Mouse (Mus musculus): ENCODE results near the gene Tpt1. TPM values are rescaled to one million over a fixed set of nuclear protein-coding genes. Genes with fewer than 3 reads are reported as not detected.

Tpt1 gene
- polyA plus RNA-seq, 1 experiment from 2014 or later, result 1,141 TPM

DNA sequence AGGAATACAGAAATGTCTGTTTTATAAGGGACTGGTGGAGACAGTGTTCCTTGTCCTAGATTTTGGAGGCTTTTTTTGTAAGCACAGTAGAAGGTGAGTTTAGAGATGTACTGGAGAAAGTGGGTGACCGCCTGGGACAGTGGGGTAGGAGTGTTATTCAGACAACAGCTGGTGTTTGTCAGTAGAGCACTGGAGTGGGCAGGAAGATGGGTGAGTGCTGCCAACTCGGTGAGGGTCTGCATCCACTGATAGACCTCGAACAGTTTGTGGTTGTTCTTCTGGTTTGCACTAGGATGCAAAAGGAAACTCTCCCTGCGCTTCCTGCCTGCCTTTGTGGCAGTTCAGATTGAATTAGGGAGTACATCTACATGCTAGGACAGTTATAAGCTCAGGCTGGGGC lies 2.8 kb downstream of the Tpt1 start:
- Histone ChIP-seq H3K4me3 (ENCODE audit: low read depth, low read length) (no peak overlapping the region), H3K36me3 (replicated peaks; ENCODE audit: control insufficient read depth, insufficient read depth, low read depth, low read length) (peaks cover 20% of the 10 kb centered on the region), H3K4me2 (ENCODE audit: low read depth, low read length) (no peak overlapping the region)

DNA sequence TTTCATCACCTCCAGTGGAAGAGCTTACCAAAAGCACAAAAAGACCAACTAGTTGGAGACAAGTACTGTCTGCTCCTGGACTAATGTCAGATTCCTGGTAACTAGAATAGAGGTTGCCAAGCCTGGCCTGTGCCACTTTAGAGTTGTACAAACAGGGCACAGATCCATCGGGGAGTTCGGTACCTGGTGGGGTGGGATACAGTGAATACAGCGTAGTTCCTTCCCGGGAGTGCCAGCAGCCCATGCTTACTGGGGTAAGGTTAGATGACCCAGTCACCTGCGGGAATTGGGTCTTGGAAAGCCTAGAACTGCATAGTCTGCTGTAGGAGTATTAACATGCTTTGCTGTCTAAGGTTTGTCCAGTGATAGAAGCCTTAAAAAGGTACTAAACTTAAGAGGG lies 3.6 kb downstream of the Tpt1 start:
- 91% methylated on average over 5 of the region's 5 CpGs for WGBS
- Histone ChIP-seq H3K27me3 (ENCODE audit: control insufficient read depth, insufficient read depth, low read length) (no peaks in the 10 kb centered on the region), H3K4me2 (ENCODE audit: low read depth, low read length) (no peak overlapping the region), H3K9me3 (replicated peaks; ENCODE audit: control insufficient read depth, low read length) (no peaks in the 10 kb centered on the region), H3K36me3 (replicated peaks; ENCODE audit: control insufficient read depth, insufficient read depth, low read depth, low read length) (peaks cover 20% of the 10 kb centered on the region), H3K4me1 (ENCODE audit: control insufficient read depth, insufficient read depth, low read length) (no peaks in the 10 kb centered on the region; the same call in none of the 2 replicates), H3K27ac (replicated peaks; ENCODE audit: low read depth, low read length) (no peak overlapping the region), H3K4me3 (ENCODE audit: low read depth, low read length) (no peak overlapping the region), H3K9ac (replicated peaks; ENCODE audit: low read length) (no peak overlapping the region)
- ATAC-seq (replicated peaks; ENCODE audit: insufficient number of reproducible peaks, low FRiP score, low TSS enrichment, low read depth) (no peak), DNase-seq (ENCODE audit: low spot score) (no peak)

More for the DNA sequence above, 2.8 kb downstream of the Tpt1 start:
- DNase-seq (ENCODE audit: low spot score) (no peak), ATAC-seq (replicated peaks; ENCODE audit: insufficient number of reproducible peaks, low FRiP score, low TSS enrichment, low read depth) (no peak)
- Histone ChIP-seq H3K4me1 (ENCODE audit: control insufficient read depth, insufficient read depth, low read length) (no peaks in the 10 kb centered on the region; the same call in none of the 2 replicates), H3K9me3 (replicated peaks; ENCODE audit: control insufficient read depth, low read length) (no peaks in the 10 kb centered on the region), H3K9ac (replicated peaks; ENCODE audit: low read length) (no peak overlapping the region), H3K27me3 (ENCODE audit: control insufficient read depth, insufficient read depth, low read length) (no peaks in the 10 kb centered on the region), H3K27ac (replicated peaks; ENCODE audit: low read depth, low read length) (no peak overlapping the region)
- WGBS, result 86% methylated on average over 4 of the region's 4 CpGs

DNA sequence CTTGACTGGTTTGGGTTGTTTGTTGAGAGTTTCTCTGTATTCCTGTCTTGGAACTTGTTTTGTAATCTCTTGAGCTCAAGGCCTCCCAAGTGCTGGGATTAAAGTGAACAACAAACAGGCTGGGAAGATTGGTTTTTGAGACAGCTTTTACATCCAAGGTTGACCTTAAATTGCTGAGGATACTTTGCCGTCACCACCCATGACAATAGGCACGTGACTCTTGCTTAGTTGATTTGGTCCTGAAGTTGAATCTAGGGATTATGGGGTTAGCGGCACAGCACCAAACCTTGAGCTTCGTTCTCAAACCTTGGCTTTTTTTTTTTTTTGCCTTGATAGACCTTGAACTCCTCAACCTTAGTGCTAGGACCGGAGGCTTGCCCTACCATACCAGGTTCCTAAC lies 4.3 kb downstream of the Tpt1 start:
- ATAC-seq (replicated peaks; ENCODE audit: insufficient number of reproducible peaks, low FRiP score, low TSS enrichment, low read depth) (no peak), DNase-seq (ENCODE audit: low spot score) (no peak)
- no peaks in the 10 kb centered on the region for H3K9me3 ChIP-seq (replicated peaks; ENCODE audit: control insufficient read depth, low read length)
- no peaks in the 10 kb centered on the region for H3K27me3 ChIP-seq (ENCODE audit: control insufficient read depth, insufficient read depth, low read length)
- no peak overlapping the region for H3K4me2 ChIP-seq (ENCODE audit: low read depth, low read length)
- 77% methylated on average over 5 of the region's 5 CpGs for WGBS
- peaks cover 20% of the 10 kb centered on the region for H3K36me3 ChIP-seq (replicated peaks; ENCODE audit: control insufficient read depth, insufficient read depth, low read depth, low read length)
- no peak overlapping the region for H3K9ac ChIP-seq (replicated peaks; ENCODE audit: low read length)
- H3K4me1 ChIP-seq (ENCODE audit: control insufficient read depth, insufficient read depth, low read length), result no peaks in the 10 kb centered on the region; the same call in none of the 2 replicates
- no peak overlapping the region for H3K4me3 ChIP-seq (ENCODE audit: low read depth, low read length)
- H3K27ac ChIP-seq (replicated peaks; ENCODE audit: low read depth, low read length), result no peak overlapping the region

DNA sequence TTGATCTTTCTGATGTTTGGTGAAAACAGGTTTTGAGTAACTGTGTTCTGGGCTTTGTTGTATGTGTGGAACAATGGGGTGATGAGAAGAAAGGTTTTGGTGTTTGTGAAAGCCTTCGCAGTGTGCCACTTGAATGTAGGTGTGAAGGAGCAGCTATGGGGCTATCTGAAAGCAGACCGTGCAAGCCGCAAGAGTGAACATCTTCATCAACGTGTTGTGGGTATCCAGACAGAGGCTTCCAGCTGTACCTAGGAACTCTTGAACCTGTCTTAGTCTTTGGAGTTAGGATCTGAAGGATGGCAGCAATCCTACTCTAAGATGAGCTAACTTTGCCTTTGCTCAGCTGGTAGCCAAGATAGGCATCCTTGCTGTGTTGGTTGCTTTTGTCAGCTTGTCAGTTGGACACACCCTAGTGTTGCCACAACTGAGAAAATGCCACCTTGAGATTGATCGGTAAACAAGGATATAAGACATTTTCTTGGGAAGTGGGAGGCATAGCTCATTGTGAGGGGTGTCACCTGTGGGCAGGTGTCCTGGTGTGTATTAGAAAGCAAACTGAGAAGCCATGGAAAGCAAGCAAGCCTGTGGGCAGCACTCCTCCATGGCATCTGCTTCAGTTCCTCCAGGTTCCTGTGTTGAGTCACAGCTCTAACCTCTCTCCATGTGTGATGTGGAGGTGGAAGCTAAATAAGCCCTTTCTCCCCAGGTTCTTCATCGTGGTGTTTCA lies 5.1 kb downstream of the Tpt1 start:
- H3K4me1 ChIP-seq (ENCODE audit: control insufficient read depth, insufficient read depth, low read length), result no peaks in the 10 kb centered on the region; the same call in none of the 2 replicates
- H3K36me3 ChIP-seq (replicated peaks; ENCODE audit: control insufficient read depth, insufficient read depth, low read depth, low read length), result peaks cover 20% of the 10 kb centered on the region
- no peak for DNase-seq (ENCODE audit: low spot score)
- WGBS, result 80% methylated on average over 6 of the region's 6 CpGs
- H3K9me3 ChIP-seq (replicated peaks; ENCODE audit: control insufficient read depth, low read length), result no peaks in the 10 kb centered on the region
- H3K4me2 ChIP-seq (ENCODE audit: low read depth, low read length), result no peak overlapping the region
- ATAC-seq (replicated peaks; ENCODE audit: insufficient number of reproducible peaks, low FRiP score, low TSS enrichment, low read depth), result no peak
- no peak overlapping the region for H3K9ac ChIP-seq (replicated peaks; ENCODE audit: low read length)
- H3K27ac ChIP-seq (replicated peaks; ENCODE audit: low read depth, low read length), result no peak overlapping the region
- H3K27me3 ChIP-seq (ENCODE audit: control insufficient read depth, insufficient read depth, low read length), result no peaks in the 10 kb centered on the region
- H3K4me3 ChIP-seq (ENCODE audit: low read depth, low read length), result no peak overlapping the region

- DNase-seq (ENCODE audit: low spot score), result no peak
- Histone ChIP-seq H3K27ac (replicated peaks; ENCODE audit: low read depth, low read length) (no peak overlapping the region), H3K9me3 (replicated peaks; ENCODE audit: control insufficient read depth, low read length) (no peaks in the 10 kb centered on the region), H3K4me1 (ENCODE audit: control insufficient read depth, insufficient read depth, low read length) (no peaks in the 10 kb centered on the region; the same call in none of the 2 replicates), H3K27me3 (ENCODE audit: control insufficient read depth, insufficient read depth, low read length) (no peaks in the 10 kb centered on the region), H3K4me3 (ENCODE audit: low read depth, low read length) (no peak overlapping the region), H3K36me3 (replicated peaks; ENCODE audit: control insufficient read depth, insufficient read depth, low read depth, low read length) (peaks cover 20% of the 10 kb centered on the region), H3K4me2 (ENCODE audit: low read depth, low read length) (no peak overlapping the region), H3K9ac (replicated peaks; ENCODE audit: low read length) (no peak overlapping the region)
- 37% methylated on average over 6 of the region's 6 CpGs for WGBS
- ATAC-seq (replicated peaks; ENCODE audit: insufficient number of reproducible peaks, low FRiP score, low TSS enrichment, low read depth), result no peak; the same call in 1 of the 2 replicates
Observed at GRCm38 (mm10) chr14:75850819-75851218, 5.9 kb downstream of the Tpt1 start.

DNA sequence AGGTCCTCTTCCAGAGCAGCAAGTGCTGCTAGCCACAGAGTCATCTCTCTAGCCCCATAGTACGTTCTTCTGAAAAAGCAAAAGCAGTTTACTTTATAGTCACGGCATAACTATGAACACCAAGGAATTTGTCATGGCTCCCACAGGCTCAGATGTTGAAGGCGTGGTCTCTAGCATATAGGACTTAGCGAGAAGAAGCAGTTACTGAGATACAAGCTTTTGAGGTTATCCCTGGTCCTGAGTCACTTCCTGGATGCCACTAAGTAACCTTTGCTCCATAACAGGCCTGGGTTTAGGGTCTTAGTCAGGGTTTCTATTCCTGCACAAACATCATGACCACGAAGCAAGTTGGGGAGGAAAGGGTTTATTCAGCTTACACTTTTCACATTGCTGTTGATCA lies 7.1 kb downstream of the Tpt1 start:
- Histone ChIP-seq H3K27ac (replicated peaks; ENCODE audit: low read depth, low read length) (no peak overlapping the region), H3K9me3 (replicated peaks; ENCODE audit: control insufficient read depth, low read length) (no peaks in the 10 kb centered on the region), H3K36me3 (replicated peaks; ENCODE audit: control insufficient read depth, insufficient read depth, low read depth, low read length) (peaks cover 17% of the 10 kb centered on the region), H3K4me2 (ENCODE audit: low read depth, low read length) (no peak overlapping the region), H3K4me1 (ENCODE audit: control insufficient read depth, insufficient read depth, low read length) (no peaks in the 10 kb centered on the region; the same call in 1 of the 2 replicates), H3K4me3 (ENCODE audit: low read depth, low read length) (no peak overlapping the region), H3K9ac (replicated peaks; ENCODE audit: low read length) (no peak overlapping the region), H3K27me3 (ENCODE audit: control insufficient read depth, insufficient read depth, low read length) (no peaks in the 10 kb centered on the region)
- ATAC-seq (replicated peaks; ENCODE audit: insufficient number of reproducible peaks, low FRiP score, low TSS enrichment, low read depth) (no peak), DNase-seq (ENCODE audit: low spot score) (no peak)
- 92% methylated on average over 5 of the region's 5 CpGs for whole genome bisulfite sequencing

DNA sequence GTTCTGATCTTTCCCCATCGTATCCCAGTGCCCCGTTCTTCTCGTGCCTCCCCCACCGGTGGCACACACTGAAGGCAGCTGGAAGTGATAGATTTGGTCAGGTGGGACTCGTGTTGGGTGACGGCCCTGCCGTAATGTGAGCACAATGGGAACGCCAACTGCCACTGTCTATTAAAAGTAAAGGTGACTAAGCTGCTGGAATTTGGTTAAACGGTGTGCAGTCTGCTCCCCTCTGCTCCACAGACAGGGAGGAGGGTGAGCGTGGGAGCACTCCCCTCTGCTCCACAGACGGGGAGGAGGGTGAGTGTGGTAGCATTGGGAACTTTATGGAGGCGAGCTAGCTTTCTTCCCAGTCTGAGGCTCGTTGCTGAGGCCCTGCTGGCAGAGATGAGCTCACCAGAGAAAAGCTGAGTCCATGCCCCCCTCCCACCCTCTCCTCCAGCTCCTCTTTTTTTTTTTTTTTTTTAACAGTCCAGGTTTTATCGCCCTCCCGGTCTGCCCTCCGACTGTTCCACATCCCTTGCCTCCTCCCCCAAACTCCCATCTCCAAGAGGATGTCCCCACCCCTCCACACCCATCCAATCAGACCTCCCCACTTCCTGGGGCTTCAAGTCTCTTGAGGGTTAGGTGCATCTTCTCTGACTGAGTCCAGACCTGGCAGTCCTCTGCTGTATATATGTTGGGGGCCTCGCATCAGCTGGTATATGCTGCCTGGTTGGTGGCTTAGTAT lies 10.5 kb downstream of the Tpt1 start:
- no peaks in the 10 kb centered on the region for H3K27me3 ChIP-seq (ENCODE audit: control insufficient read depth, insufficient read depth, low read length)
- WGBS, result 48% methylated on average over 17 of the region's 17 CpGs
- H3K9ac ChIP-seq (replicated peaks; ENCODE audit: low read length), result no peak overlapping the region
- no peaks in the 10 kb centered on the region for H3K36me3 ChIP-seq (replicated peaks; ENCODE audit: control insufficient read depth, insufficient read depth, low read depth, low read length)
- H3K9me3 ChIP-seq (replicated peaks; ENCODE audit: control insufficient read depth, low read length), result no peaks in the 10 kb centered on the region
- no peak overlapping the region for H3K4me2 ChIP-seq (ENCODE audit: low read depth, low read length)
- no peak overlapping the region for H3K4me3 ChIP-seq (ENCODE audit: low read depth, low read length)
- DNase-seq (ENCODE audit: low spot score) (no peak), ATAC-seq (replicated peaks; ENCODE audit: insufficient number of reproducible peaks, low FRiP score, low TSS enrichment, low read depth) (no peak; the same call in 1 of the 2 replicates)
- no peaks in the 10 kb centered on the region for H3K4me1 ChIP-seq (ENCODE audit: control insufficient read depth, insufficient read depth, low read length)
- H3K27ac ChIP-seq (replicated peaks; ENCODE audit: low read depth, low read length), result no peak overlapping the region

- H3K4me1 ChIP-seq (ENCODE audit: control insufficient read depth, insufficient read depth, low read length), result no peaks in the 10 kb centered on the region
- no peak overlapping the region for H3K4me2 ChIP-seq (ENCODE audit: low read depth, low read length)
- H3K27me3 ChIP-seq (ENCODE audit: control insufficient read depth, insufficient read depth, low read length), result no peaks in the 10 kb centered on the region
- H3K4me3 ChIP-seq (ENCODE audit: low read depth, low read length), result no peak overlapping the region
- H3K9ac ChIP-seq (replicated peaks; ENCODE audit: low read length), result no peak overlapping the region
- H3K36me3 ChIP-seq (replicated peaks; ENCODE audit: control insufficient read depth, insufficient read depth, low read depth, low read length), result no peaks in the 10 kb centered on the region
- DNase-seq (ENCODE audit: low spot score) (no peak), ATAC-seq (replicated peaks; ENCODE audit: insufficient number of reproducible peaks, low FRiP score, low TSS enrichment, low read depth) (no peak)
- WGBS, result 63% methylated on average over 2 of the region's 2 CpGs
- no peak overlapping the region for H3K27ac ChIP-seq (replicated peaks; ENCODE audit: low read depth, low read length)
- no peaks in the 10 kb centered on the region; the same call in 1 of the 2 replicates for H3K9me3 ChIP-seq (replicated peaks; ENCODE audit: control insufficient read depth, low read length)
Observed at GRCm38 (mm10) chr14:75858181-75858580, 13.3 kb downstream of the Tpt1 start.
